23 mouse cellular contexts compared by ENCODE assay signal in the genomic region with DNA sequence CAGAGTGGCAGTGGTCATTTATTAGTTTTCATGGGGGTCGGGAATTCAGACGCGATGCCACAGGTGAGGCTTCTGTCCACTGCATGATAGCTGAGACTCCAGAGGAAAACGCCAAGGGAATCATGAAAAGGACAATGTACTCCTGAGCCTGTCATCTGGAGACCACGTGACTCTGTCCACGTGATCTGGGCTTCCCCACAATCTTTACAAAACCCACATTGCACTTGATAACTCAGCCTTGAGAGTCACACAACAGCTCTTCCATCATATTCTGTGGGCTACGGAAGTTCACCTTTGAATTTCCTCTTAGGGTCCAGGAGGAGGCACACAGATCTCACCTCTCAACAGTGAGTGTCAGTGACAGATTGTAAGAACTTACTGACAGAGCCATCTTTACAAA.
A peak's percentile ranks its signal among the peaks of the same experiment; 100 is the strongest.
DNase-seq lines count a peak whose midpoint lies in the region; ATAC-seq and TF ChIP-seq lines count a peak whose summit lies in the region.
"Had no signal": no experiment of that assay in that cellular context is flagged by ENCODE, and none has a peak within 500 bp of the region (broad histone marks: within the 10 kb centered on the region; RNA-seq: fewer than 3 reads in every experiment).

No protein-coding gene starts in this region.

- TF ChIP-seq RAD21 in MEL (IDR thresholded peaks at IDR 0.05; ENCODE audit: low read depth, low read length), result no peak

- WGBS in heart, embryonic 13.5 days, result 58% methylated on average over 7 of the region's 7 CpGs

- TF ChIP-seq POLR2A in MEL (IDR thresholded peaks at IDR 0.05; ENCODE audit: control insufficient read depth in 1 of 2, insufficient read depth in 1 of 2, low read depth in 1 of 2, low read length in 2 of 2, poor library complexity in 1 of 2), result no peak
- no peak for TF ChIP-seq POLR2A in myocyte (IDR thresholded peaks at IDR 0.05; ENCODE audit: insufficient read length, low read depth)

- no peak overlapping the region for H3K4me2 ChIP-seq in heart, embryonic 13.5 days
- no peak overlapping the region for H3K4me2 ChIP-seq in myocyte (ENCODE audit: low read depth)
- H3K4me2 ChIP-seq: forebrain, embryonic 13.5 days; hindbrain, embryonic 12.5 days; hindbrain, embryonic 15.5 days had no signal

- H3K9ac ChIP-seq in heart, embryonic 13.5 days, result 0 out of 2 replicates have a peak overlapping the region, but pooled peaks have one; percentile 7
- no peak overlapping the region for H3K9ac ChIP-seq in MEL (ENCODE audit: control insufficient read depth, low read depth, low read length, poor library complexity, severe bottlenecking)
- H3K9ac ChIP-seq: forebrain, embryonic 13.5 days; hindbrain, embryonic 12.5 days; hindbrain, embryonic 15.5 days had no signal

- H3K4me1 ChIP-seq in heart, embryonic 13.5 days, result peaks cover 67% of the 10 kb centered on the region
- no peaks in the 10 kb centered on the region for H3K4me1 ChIP-seq in MEL (ENCODE audit: control insufficient read depth in 1 of 2, insufficient read depth in 2 of 2, low read length in 2 of 2)

- no peaks in the 10 kb centered on the region for H3K27me3 ChIP-seq in heart, embryonic 13.5 days (replicated peaks)
- H3K27me3 ChIP-seq in C2C12 (ENCODE audit: control insufficient read depth, insufficient read depth, insufficient read length) (no peaks in the 10 kb centered on the region), MEL (ENCODE audit: control insufficient read depth in 1 of 2, insufficient read depth in 2 of 2, low read length in 2 of 2) (no peaks in the 10 kb centered on the region), myocyte (ENCODE audit: control insufficient read depth, insufficient read depth, insufficient read length) (no peaks in the 10 kb centered on the region)
- H3K27me3 ChIP-seq: forebrain, embryonic 13.5 days; hindbrain, embryonic 12.5 days; hindbrain, embryonic 15.5 days; Patski had no signal

- H3K27ac ChIP-seq in heart, embryonic 13.5 days (replicated peaks), result no peak overlapping the region
- no peak overlapping the region for H3K27ac ChIP-seq in MEL (ENCODE audit: control insufficient read depth, low read depth, low read length)
- H3K27ac ChIP-seq: forebrain, embryonic 10.5 days; forebrain, embryonic 13.5 days; heart, embryonic 10.5 days; hindbrain, embryonic 12.5 days; hindbrain, embryonic 15.5 days had no signal

- no peak overlapping the region for H3K4me3 ChIP-seq in heart, embryonic 13.5 days
- H3K4me3 ChIP-seq in C2C12 (ENCODE audit: insufficient read depth, poor library complexity, severe bottlenecking), result no peak overlapping the region
- no peak overlapping the region for H3K4me3 ChIP-seq in MEL (ENCODE audit: control insufficient read depth in 1 of 2, insufficient read depth in 1 of 2, low read depth in 2 of 2, low read length in 2 of 2)
- no peak overlapping the region for H3K4me3 ChIP-seq in myocyte
- H3K4me3 ChIP-seq: forebrain, embryonic 10.5 days; forebrain, embryonic 13.5 days; heart, embryonic 10.5 days; hindbrain, embryonic 12.5 days; hindbrain, embryonic 15.5 days had no signal

- intact Hi-C loops in left cerebral cortex, postnatal 36 days (cut with DNase I), result no loop called here

- no peak for ATAC-seq in heart, embryonic 13.5 days (ENCODE audit: extremely low read depth, insufficient number of reproducible peaks, low FRiP score, low TSS enrichment)
- ATAC-seq: CD4-positive, CD25-positive, alpha-beta regulatory T cell, adult 4 months; forebrain, embryonic 13.5 days; forebrain, embryonic 16.5 days; Patski had no signal

- DNase-seq in heart, adult 18-20 months, result no peak
- peak; percentile 12 for DNase-seq in MEL (ENCODE audit: low read depth, low spot score)
- DNase-seq in adipocyte (ENCODE audit: low spot score), result no peak
- no peak for DNase-seq in left cerebral cortex, postnatal 36 days (ENCODE audit: low spot score in 2 of 2)
- DNase-seq: adrenal gland, adult 2 months; adrenal gland, postnatal 14 days; B cell, adult 2 months; cerebellum, adult 11 months; cerebellum, adult 9-10 months; cerebellum, postnatal 14 days; gastrocnemius, postnatal 10 days; gastrocnemius, postnatal 36 days had no signal

- no peak overlapping the region for H3ac ChIP-seq in C2C12 (ENCODE audit: control insufficient read depth, insufficient read length, low read depth)
- no peak overlapping the region for H3ac ChIP-seq in myocyte (ENCODE audit: control insufficient read depth, insufficient read length)

- peaks cover 7% of the 10 kb centered on the region for H3K36me3 ChIP-seq in heart, embryonic 13.5 days
- H3K36me3 ChIP-seq in C2C12 (ENCODE audit: control insufficient read depth, insufficient read depth), result no peaks in the 10 kb centered on the region
- no peaks in the 10 kb centered on the region for H3K36me3 ChIP-seq in MEL (ENCODE audit: control insufficient read depth in 1 of 2, insufficient read depth in 2 of 2, low read length in 2 of 2)
- no peaks in the 10 kb centered on the region for H3K36me3 ChIP-seq in myocyte (ENCODE audit: control insufficient read depth, insufficient read depth)
- H3K36me3 ChIP-seq: forebrain, embryonic 10.5 days; hindbrain, embryonic 12.5 days; hindbrain, embryonic 15.5 days had no signal

- no peaks in the 10 kb centered on the region for H3K9me3 ChIP-seq in heart, embryonic 13.5 days
- no peaks in the 10 kb centered on the region for H3K9me3 ChIP-seq in MEL (replicated peaks; ENCODE audit: insufficient read depth, low read length)
- H3K9me3 ChIP-seq: forebrain, embryonic 10.5 days; forebrain, embryonic 13.5 days; heart, embryonic 10.5 days; hindbrain, embryonic 12.5 days; hindbrain, embryonic 15.5 days had no signal

- TF ChIP-seq EP300 in MEL (IDR thresholded peaks at IDR 0.05; ENCODE audit: low read depth in 1 of 2, low read length in 2 of 2), result no peak

- no peak for TF ChIP-seq CTCF in C2C12 (IDR thresholded peaks at IDR 0.05; ENCODE audit: control insufficient read depth, insufficient read depth, insufficient read length)
- TF ChIP-seq CTCF in MEL (IDR thresholded peaks at IDR 0.05 in 2 of 3, conservative IDR thresholded peaks at IDR 0.05 in 1 of 3; ENCODE audit: control insufficient read depth in 1 of 3, insufficient read depth in 1 of 3, low read depth in 2 of 3, low read length in 3 of 3, poor library complexity in 1 of 3, severe bottlenecking in 1 of 3), result no peak

- H3K79me2 ChIP-seq in C2C12 (ENCODE audit: control insufficient read depth, insufficient read depth), result no peaks in the 10 kb centered on the region
- H3K79me2 ChIP-seq in MEL (ENCODE audit: control insufficient read depth, insufficient read depth, low read length, poor library complexity), result no peaks in the 10 kb centered on the region
- H3K79me2 ChIP-seq in myocyte (ENCODE audit: control insufficient read depth, insufficient read depth), result no peaks in the 10 kb centered on the region

- H3K79me3 ChIP-seq in C2C12 (ENCODE audit: low read depth), result no peaks in the 10 kb centered on the region

TF ChIP-seq in C2C12, 6 proteins besides CTCF, POLR2A, EP300 and RAD21:
- TF ChIP-seq USF1 (IDR thresholded peaks at IDR 0.05; ENCODE audit: low read depth) (peak; percentile 64), MYOD1 (IDR thresholded peaks at IDR 0.05; ENCODE audit: control insufficient read depth, insufficient read length, low read depth) (no peak)
TF ChIP-seq in C2C12: peak in this region for 1.

TF ChIP-seq in MEL, 35 proteins besides CTCF, POLR2A, EP300 and RAD21:
- peak; percentile 37 to 82; a peak in 2 of 4 replicates for TF ChIP-seq USF2 (IDR thresholded peaks at IDR 0.05; ENCODE audit: borderline replicate concordance in 1 of 2, insufficient read depth in 1 of 2, low read depth in 1 of 2, low read length in 2 of 2)
- TF ChIP-seq MAZ (IDR thresholded peaks at IDR 0.05; ENCODE audit: low read depth, low read length), result no peak
- TF ChIP-seq SMC3 (IDR thresholded peaks at IDR 0.05; ENCODE audit: low read depth, low read length), result no peak
- peak; percentile 85 for TF ChIP-seq MAX (IDR thresholded peaks at IDR 0.05; ENCODE audit: low read length)
- peak; percentile 91 for TF ChIP-seq USF1 (IDR thresholded peaks at IDR 0.05; ENCODE audit: low read depth, low read length)
- TF ChIP-seq HCFC1 (IDR thresholded peaks at IDR 0.05; ENCODE audit: low read depth, low read length), result no peak
- peak; percentile 58; the same call in 1 of the 2 replicates for TF ChIP-seq TBP (IDR thresholded peaks at IDR 0.05; ENCODE audit: low read depth, low read length)

TF ChIP-seq in myocyte, 11 proteins besides CTCF, POLR2A, EP300 and RAD21:
- peak; percentile 33 for TF ChIP-seq USF1 (IDR thresholded peaks at IDR 0.05; ENCODE audit: low read depth)
- no peak for TF ChIP-seq MYOG (IDR thresholded peaks at IDR 0.05; ENCODE audit: control insufficient read depth in 1 of 3, insufficient read depth in 1 of 3, insufficient read length in 2 of 3, low read depth in 2 of 3)
